Mouse (Mus musculus): ENCODE results near the gene Etv2. TPM values are rescaled to one million over a fixed set of nuclear protein-coding genes. Genes with fewer than 3 reads are reported as not detected.

Gene Etv2
- polyA plus RNA-seq, 1 experiment from 2014 or later, result not detected

DNA sequence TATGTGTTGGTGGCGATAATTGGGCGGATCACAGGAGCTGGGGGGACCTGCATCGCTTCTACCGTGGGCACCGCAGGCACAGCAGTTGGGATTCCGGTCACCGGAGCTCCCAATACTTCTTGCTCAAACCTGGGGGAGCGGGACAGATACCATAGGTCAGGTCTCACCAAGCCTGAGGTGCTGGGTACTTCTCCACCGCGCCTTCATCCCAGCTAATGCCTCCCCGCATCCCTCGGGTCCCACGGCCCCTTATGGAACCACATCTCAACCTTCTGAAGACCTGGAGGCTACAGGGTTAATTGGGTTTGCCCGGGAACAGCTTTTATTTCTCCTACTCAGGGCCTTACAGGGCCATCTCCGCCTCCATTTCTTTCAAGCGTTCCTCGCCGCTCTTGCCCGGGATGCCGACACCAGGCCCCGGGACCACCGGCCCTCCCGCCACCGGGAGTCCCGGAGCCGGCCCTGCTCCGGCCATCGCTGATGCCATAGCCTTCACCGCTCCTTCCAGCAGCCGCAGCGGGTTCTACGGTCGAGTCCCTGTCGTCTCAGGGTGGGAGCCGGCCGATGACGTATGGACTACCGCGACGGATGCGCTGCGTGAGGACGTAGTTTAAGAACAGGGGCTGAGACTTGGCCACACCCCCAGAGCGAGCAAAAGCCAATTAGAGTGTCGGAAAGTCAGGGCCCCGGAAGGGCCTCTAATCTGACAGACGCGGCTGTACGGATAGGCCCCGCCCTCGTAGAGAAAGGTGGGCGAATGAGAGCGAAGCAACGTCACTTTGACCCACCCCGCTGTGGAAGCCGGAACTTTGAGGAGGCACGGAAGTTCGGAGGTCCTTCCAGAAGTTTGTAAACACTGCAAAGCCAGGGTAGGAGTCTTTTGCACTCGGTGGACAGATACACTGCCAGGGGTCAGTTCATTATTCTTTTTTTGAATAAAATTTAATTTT is 14.2 kb upstream of the Etv2 start, which contains the start of gene Rbm42:
Gene Rbm42, minus strand, starts transcription at position 727 of the 950 bp plus-strand sequence.
- Histone ChIP-seq H3K9ac (ENCODE audit: low read depth, low read length) (peak within 1 kb of the TSS; percentile 95), H3K4me2 (ENCODE audit: low read depth, low read length) (peak within 1 kb of the TSS; percentile 84), H3K9me3 (ENCODE audit: control insufficient read depth, low read length) (no peaks in the 10 kb centered on the region), H3K27ac (replicated peaks; ENCODE audit: low read depth, low read length) (peak within 1 kb of the TSS; percentile 63; the same call in 1 of the 2 replicates), H3K4me1 (ENCODE audit: control insufficient read depth, insufficient read depth, low read length) (peaks cover 3% of the 10 kb centered on the region; the same call in 1 of the 2 replicates), H3K27me3 (replicated peaks; ENCODE audit: control insufficient read depth, insufficient read depth, low read length) (no peaks in the 10 kb centered on the region), H3K4me3 (ENCODE audit: low read depth, low read length) (peak within 1 kb of the TSS; percentile 81), H3K36me3 (ENCODE audit: control insufficient read depth, insufficient read depth, low read length) (peaks cover 55% of the 10 kb centered on the region)
- WGBS, result 2% methylated on average over 58 of the region's 59 CpGs
- peak; percentile 99 for ATAC-seq (ENCODE audit: low read depth)
- peak; percentile 100 for DNase-seq (ENCODE audit: low spot score)

DNA sequence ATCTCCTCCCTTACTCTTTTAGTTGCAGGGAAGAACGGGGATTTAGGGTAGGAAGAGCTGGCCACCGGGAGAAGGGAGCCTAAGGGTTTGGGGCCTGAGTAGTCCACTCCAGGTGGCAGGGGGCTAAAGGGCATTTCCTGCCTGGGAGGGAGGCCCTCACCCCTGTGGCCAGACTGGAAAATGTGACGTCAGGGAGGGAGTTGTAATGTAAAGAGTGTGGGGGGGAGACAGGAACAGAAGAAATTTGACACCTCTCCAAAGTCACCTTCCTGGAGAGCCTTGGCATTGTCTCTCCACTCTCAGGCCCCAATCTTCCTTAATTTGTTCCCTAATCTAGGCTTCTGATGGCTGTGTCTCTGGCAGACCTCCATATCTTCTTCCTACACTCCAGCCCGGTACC is 3.4 kb upstream of the Etv2 start:
- H3K36me3 ChIP-seq (ENCODE audit: control insufficient read depth, insufficient read depth, low read length), result peaks cover 43% of the 10 kb centered on the region
- peaks cover 28% of the 10 kb centered on the region for H3K27me3 ChIP-seq (replicated peaks; ENCODE audit: control insufficient read depth, insufficient read depth, low read length)
- H3K4me3 ChIP-seq (ENCODE audit: low read depth, low read length), result no peak overlapping the region
- H3K27ac ChIP-seq (replicated peaks; ENCODE audit: low read depth, low read length), result no peak overlapping the region
- 16% methylated on average over 4 of the region's 4 CpGs for WGBS
- DNase-seq (ENCODE audit: low spot score) (no peak), ATAC-seq (ENCODE audit: low read depth) (no peak)
- H3K9ac ChIP-seq (ENCODE audit: low read depth, low read length), result 0 out of 2 replicates have a peak overlapping the region, but pooled peaks have one; percentile 19
- H3K4me1 ChIP-seq (ENCODE audit: control insufficient read depth, insufficient read depth, low read length), result no peaks in the 10 kb centered on the region; the same call in 1 of the 2 replicates
- H3K4me2 ChIP-seq (ENCODE audit: low read depth, low read length), result no peak overlapping the region
- no peaks in the 10 kb centered on the region for H3K9me3 ChIP-seq (ENCODE audit: control insufficient read depth, low read length)

DNA sequence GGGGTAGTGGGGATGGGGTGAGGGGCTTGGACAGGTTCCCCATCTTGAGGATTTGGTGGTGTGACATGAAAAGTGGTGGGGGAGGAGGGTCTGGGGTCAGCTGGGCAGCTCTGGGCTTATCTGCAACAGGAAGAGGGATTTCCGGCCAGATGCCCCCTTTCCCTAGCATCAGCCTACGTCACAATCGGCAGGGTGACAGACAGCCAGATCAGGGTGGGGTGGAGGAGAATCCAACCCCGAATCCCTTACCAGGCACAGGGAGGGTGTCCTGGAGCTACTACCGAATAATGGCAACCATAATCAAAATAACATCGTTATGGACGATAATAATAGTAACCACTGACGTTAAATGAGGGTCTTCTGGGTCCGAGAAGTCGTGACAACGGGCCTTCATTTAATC is 743 bp upstream of the Etv2 start:
- Histone ChIP-seq H3K4me1 (ENCODE audit: control insufficient read depth, insufficient read depth, low read length) (no peaks in the 10 kb centered on the region; the same call in 1 of the 2 replicates), H3K9me3 (ENCODE audit: control insufficient read depth, low read length) (no peaks in the 10 kb centered on the region), H3K36me3 (ENCODE audit: control insufficient read depth, insufficient read depth, low read length) (peaks cover 16% of the 10 kb centered on the region), H3K4me3 (ENCODE audit: low read depth, low read length) (no peak overlapping the region), H3K27me3 (replicated peaks; ENCODE audit: control insufficient read depth, insufficient read depth, low read length) (peaks cover 54% of the 10 kb centered on the region), H3K27ac (replicated peaks; ENCODE audit: low read depth, low read length) (no peak overlapping the region), H3K4me2 (ENCODE audit: low read depth, low read length) (no peak overlapping the region), H3K9ac (ENCODE audit: low read depth, low read length) (no peak overlapping the region)
- DNase-seq (ENCODE audit: low spot score) (no peak), ATAC-seq (ENCODE audit: low read depth) (no peak)
- WGBS, result 29% methylated on average over 11 of the region's 11 CpGs

DNA sequence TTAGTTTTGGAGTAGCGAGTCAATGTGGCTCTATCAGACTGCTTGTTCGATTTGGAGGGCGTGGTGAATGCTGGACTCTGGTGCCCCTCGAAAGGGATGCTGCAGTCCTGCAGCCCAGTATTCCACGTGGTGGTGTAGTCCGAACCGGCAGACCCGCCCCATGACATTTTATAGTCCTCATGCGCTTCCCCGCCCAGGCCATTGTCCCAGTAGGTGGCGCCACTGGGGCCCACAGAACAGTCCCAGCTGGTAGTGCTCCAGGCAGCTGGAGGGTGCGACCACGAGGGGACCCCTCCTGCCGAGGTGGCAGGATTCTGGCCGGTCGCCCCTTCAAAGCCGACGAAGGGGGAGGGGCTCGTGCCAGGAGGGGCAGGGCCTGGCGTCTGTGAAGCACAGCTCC is 1.0 kb downstream of the Etv2 start:
- DNase-seq (ENCODE audit: low spot score) (peak; percentile 20), ATAC-seq (ENCODE audit: low read depth) (peak; percentile 68)
- WGBS, result under 1% methylated on average over 20 of the region's 20 CpGs
- Histone ChIP-seq H3K4me1 (ENCODE audit: control insufficient read depth, insufficient read depth, low read length) (no peaks in the 10 kb centered on the region; the same call in 1 of the 2 replicates), H3K9me3 (ENCODE audit: control insufficient read depth, low read length) (no peaks in the 10 kb centered on the region), H3K36me3 (ENCODE audit: control insufficient read depth, insufficient read depth, low read length) (0 out of 2 replicates have a peak, but pooled peaks cover 1% of the 10 kb centered on the region), H3K27ac (replicated peaks; ENCODE audit: low read depth, low read length) (no peak overlapping the region), H3K9ac (ENCODE audit: low read depth, low read length) (no peak overlapping the region), H3K4me2 (ENCODE audit: low read depth, low read length) (peak overlapping the region; percentile 36), H3K27me3 (replicated peaks; ENCODE audit: control insufficient read depth, insufficient read depth, low read length) (peaks cover 55% of the 10 kb centered on the region), H3K4me3 (ENCODE audit: low read depth, low read length) (peak overlapping the region; percentile 21)

DNA sequence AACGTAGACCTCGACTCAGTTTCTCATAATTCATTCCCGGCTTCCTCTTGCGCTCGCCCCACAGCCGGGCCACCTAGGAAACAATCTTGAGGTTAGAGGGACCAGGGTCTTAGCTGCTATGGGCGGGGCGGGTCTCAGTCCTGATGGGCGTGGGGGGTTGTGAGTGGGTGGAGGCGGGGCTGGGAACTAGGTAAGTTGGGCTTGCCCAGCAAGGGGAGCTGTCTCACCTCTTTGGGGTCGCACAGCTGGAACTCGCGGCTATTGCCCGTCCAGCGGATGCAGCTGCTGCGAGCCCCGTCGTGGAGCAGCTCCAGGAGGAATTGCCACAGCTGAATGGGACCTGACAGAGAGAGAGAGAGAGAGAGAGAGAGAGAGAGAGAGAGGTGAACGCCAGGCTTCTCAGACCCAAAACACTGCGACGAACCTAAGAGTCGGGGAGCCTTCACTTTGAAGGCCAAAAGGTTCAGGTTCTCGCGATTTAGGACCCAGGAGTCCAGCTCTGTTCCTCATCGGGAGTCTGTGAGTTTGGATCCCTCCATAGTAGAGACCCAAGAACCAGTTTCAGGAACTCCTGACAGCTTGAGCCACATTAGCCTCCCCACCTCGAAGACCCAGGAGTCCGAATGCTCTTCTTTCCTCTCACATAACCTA is 1.8 kb downstream of the Etv2 start:
- Histone ChIP-seq H3K9me3 (ENCODE audit: control insufficient read depth, low read length) (no peaks in the 10 kb centered on the region), H3K27ac (replicated peaks; ENCODE audit: low read depth, low read length) (no peak overlapping the region), H3K4me2 (ENCODE audit: low read depth, low read length) (0 out of 2 replicates have a peak overlapping the region, but pooled peaks have one; percentile 36), H3K36me3 (ENCODE audit: control insufficient read depth, insufficient read depth, low read length) (no peaks in the 10 kb centered on the region), H3K27me3 (replicated peaks; ENCODE audit: control insufficient read depth, insufficient read depth, low read length) (peaks cover 55% of the 10 kb centered on the region), H3K9ac (ENCODE audit: low read depth, low read length) (no peak overlapping the region), H3K4me1 (ENCODE audit: control insufficient read depth, insufficient read depth, low read length) (no peaks in the 10 kb centered on the region; the same call in 1 of the 2 replicates), H3K4me3 (ENCODE audit: low read depth, low read length) (peak overlapping the region; percentile 8; the same call in 1 of the 2 replicates)
- WGBS, result 7% methylated on average over 27 of the region's 27 CpGs
- no peak for DNase-seq (ENCODE audit: low spot score)
- ATAC-seq (ENCODE audit: low read depth), result no peak

DNA sequence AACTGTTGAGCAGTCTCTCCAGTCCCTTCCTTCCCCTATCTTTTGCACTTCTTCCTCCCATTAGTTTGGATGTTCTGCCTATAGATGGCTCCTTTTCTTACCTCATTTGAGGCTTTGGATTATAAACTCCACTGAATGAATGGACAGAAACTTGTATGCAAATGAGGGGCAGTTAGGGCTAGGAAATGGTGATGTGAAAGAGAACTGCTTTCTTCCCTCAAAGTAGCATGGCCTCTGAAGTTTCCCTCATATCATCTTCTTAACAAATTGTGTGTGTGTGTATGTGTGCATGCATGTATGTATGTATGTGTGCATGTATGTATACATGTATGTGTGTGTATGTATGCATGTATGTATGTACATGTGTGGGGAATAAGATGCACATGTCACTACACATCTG is 6.6 kb downstream of the Etv2 start:
- peaks cover 4% of the 10 kb centered on the region; the same call in 1 of the 2 replicates for H3K36me3 ChIP-seq (ENCODE audit: control insufficient read depth, insufficient read depth, low read length)
- ATAC-seq (ENCODE audit: low read depth), result no peak
- no peak overlapping the region for H3K4me3 ChIP-seq (ENCODE audit: low read depth, low read length)
- no peak overlapping the region for H3K4me2 ChIP-seq (ENCODE audit: low read depth, low read length)
- H3K4me1 ChIP-seq (ENCODE audit: control insufficient read depth, insufficient read depth, low read length), result peaks cover 8% of the 10 kb centered on the region
- H3K27me3 ChIP-seq (replicated peaks; ENCODE audit: control insufficient read depth, insufficient read depth, low read length), result peaks cover 26% of the 10 kb centered on the region
- no peak for DNase-seq (ENCODE audit: low spot score)
- H3K9ac ChIP-seq (ENCODE audit: low read depth, low read length), result no peak overlapping the region
- H3K27ac ChIP-seq (replicated peaks; ENCODE audit: low read depth, low read length), result no peak overlapping the region
- H3K9me3 ChIP-seq (ENCODE audit: control insufficient read depth, low read length), result no peaks in the 10 kb centered on the region

DNA sequence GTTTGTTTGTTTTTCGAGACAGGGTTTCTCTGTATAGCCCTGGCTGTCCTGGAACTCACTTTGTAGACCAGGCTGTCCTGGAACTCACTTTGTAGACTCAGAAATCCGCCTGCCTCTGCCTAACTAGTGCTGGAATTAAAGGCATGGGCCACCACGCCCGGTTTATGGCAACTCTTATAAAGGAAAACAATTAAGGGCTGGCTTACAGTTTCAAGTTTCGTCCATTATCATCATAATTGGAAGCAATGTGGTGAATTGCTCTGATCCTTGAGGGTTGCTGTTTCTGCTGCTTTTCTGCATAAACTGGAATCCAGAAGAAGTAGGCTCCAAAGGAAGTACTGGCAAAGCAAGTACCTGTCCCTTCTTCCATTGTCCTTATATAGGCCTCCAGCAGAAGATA is 9.0 kb downstream of the Etv2 start:
- H3K4me1 ChIP-seq (ENCODE audit: control insufficient read depth, insufficient read depth, low read length), result peaks cover 8% of the 10 kb centered on the region
- H3K9ac ChIP-seq (ENCODE audit: low read depth, low read length), result no peak overlapping the region
- no peak for DNase-seq (ENCODE audit: low spot score)
- peaks cover 28% of the 10 kb centered on the region for H3K36me3 ChIP-seq (ENCODE audit: control insufficient read depth, insufficient read depth, low read length)
- H3K4me3 ChIP-seq (ENCODE audit: low read depth, low read length), result no peak overlapping the region
- no peak overlapping the region for H3K4me2 ChIP-seq (ENCODE audit: low read depth, low read length)
- ATAC-seq (ENCODE audit: low read depth), result no peak
- H3K27me3 ChIP-seq (replicated peaks; ENCODE audit: control insufficient read depth, insufficient read depth, low read length), result 0 out of 2 replicates have a peak, but pooled peaks cover 3% of the 10 kb centered on the region
- no peaks in the 10 kb centered on the region for H3K9me3 ChIP-seq (ENCODE audit: control insufficient read depth, low read length)
- WGBS, result 81% methylated on average over 5 of the region's 5 CpGs
- no peak overlapping the region for H3K27ac ChIP-seq (replicated peaks; ENCODE audit: low read depth, low read length)

DNA sequence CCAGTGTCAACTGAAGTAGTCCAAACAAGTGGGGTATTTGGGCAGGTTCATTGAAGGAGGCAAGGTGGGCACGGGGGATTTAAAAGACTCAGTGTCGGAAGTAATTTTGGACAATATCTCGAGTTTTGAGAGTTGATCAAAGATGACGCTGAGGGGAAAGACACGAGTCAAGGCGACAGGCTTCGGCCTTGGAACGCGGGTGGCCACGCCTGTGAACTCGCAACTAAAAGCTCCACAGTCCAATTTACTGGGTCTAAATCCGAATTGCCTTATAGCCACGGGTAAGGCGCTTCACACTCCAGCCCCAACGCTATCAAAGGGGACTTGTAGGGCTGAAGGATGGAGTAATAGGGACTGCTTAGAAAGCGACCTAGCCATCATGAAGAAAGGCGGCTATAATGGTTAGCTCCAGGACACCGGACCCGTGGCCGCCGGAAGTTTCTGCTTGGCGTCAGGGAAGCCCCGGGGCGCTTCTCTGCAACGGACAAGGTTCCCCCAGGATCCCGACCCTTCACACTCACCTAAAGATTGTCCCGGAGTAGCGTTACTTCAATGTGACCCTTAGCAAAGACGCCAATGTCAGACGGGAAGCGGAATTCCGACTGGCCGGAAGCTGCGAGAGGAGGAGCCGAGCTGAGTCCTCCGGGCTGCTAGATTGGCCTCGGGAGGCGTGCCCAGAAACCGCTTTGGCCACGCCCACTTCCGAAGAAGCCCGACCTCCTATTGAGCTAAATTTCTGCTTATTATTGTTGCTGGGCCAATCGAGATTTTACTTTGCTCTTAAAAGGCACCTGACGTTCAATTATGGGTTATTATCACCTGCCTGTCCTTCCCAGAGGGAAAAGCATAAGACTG is 9.9 kb downstream of the Etv2 start, which contains the start of gene Cox6b1:
Gene Cox6b1, minus strand, starts transcription at position 622 of the 855 bp plus-strand sequence.
- Histone ChIP-seq H3K27me3 (replicated peaks; ENCODE audit: control insufficient read depth, insufficient read depth, low read length) (no peaks in the 10 kb centered on the region), H3K4me3 (ENCODE audit: low read depth, low read length) (peak within 1 kb of the TSS; percentile 80), H3K4me2 (ENCODE audit: low read depth, low read length) (peak within 1 kb of the TSS; percentile 59), H3K9me3 (ENCODE audit: control insufficient read depth, low read length) (no peaks in the 10 kb centered on the region), H3K36me3 (ENCODE audit: control insufficient read depth, insufficient read depth, low read length) (peaks cover 35% of the 10 kb centered on the region), H3K4me1 (ENCODE audit: control insufficient read depth, insufficient read depth, low read length) (peaks cover 8% of the 10 kb centered on the region), H3K27ac (replicated peaks; ENCODE audit: low read depth, low read length) (no peak within 1 kb of the TSS; the same call in 1 of the 2 replicates), H3K9ac (ENCODE audit: low read depth, low read length) (peak within 1 kb of the TSS; percentile 84)
- peak; percentile 95 for DNase-seq (ENCODE audit: low spot score)
- peak; percentile 95 for ATAC-seq (ENCODE audit: low read depth)
- WGBS, result 2% methylated on average over 44 of the region's 44 CpGs
